Mouse (Mus musculus) forebrain, embryonic 16.5 days (tissue): ENCODE data around the gene Tmem117. TPM values are rescaled to one million over a fixed set of nuclear protein-coding genes. Genes with fewer than 3 reads are reported as not detected.

ENCODE experiments used
- ATAC-seq: fragments of 200-750 bp; cut with Nextera tagmentation; 2 replicates; pipeline ENCODE4 v1.8.0; 2017; ENCODE audit warnings: mild to moderate bottlenecking, moderate library complexity
- H3K27ac ChIP-seq: fragments of 300-500 bp; sonication (generic); 2 replicates; pipeline ENCODE4 v1.5.1; 2014; ENCODE audit warnings: low read length, control low read depth
- H3K27me3 ChIP-seq: fragments of 300-500 bp; sonication (generic); replicated peaks from 2 replicates; pipeline ENCODE4 v1.6.1; 2014; ENCODE audit warnings: low read length; ENCODE audit not compliant: control insufficient read depth, insufficient read depth
- H3K36me3 ChIP-seq: fragments of 300-500 bp; sonication (generic); 2 replicates; pipeline ENCODE4 v1.6.1; 2014; ENCODE audit not compliant: control insufficient read depth, insufficient read depth
- H3K4me1 ChIP-seq: fragments of 300-500 bp; sonication (generic); replicated peaks from 2 replicates; pipeline ENCODE4 v1.6.1; 2014; ENCODE audit warnings: low read length; ENCODE audit not compliant: control insufficient read depth, insufficient read depth
- H3K4me2 ChIP-seq: fragments of 300-500 bp; sonication (generic); 2 replicates; pipeline ENCODE4 v1.6.1; 2014; ENCODE audit warnings: mild to moderate bottlenecking, low read length, control low read depth
- H3K4me3 ChIP-seq: fragments of 300-500 bp; sonication (generic); replicated peaks from 2 replicates; pipeline ENCODE4 v1.5.1; 2014; ENCODE audit warnings: mild to moderate bottlenecking, low read length, control low read depth
- H3K9ac ChIP-seq: fragments of 300-500 bp; sonication (generic); replicated peaks from 2 replicates; pipeline ENCODE4 v1.6.1; 2014; ENCODE audit warnings: low read depth, low read length, control low read depth
- H3K9me3 ChIP-seq: fragments of 300-500 bp; sonication (generic); 2 replicates; pipeline ENCODE4 v1.6.1; 2016; ENCODE audit warnings: low read length; ENCODE audit not compliant: control insufficient read depth
- WGBS: fragments of 180-500 bp; shearing (Covaris S2); extraction: QIAGEN DNeasy Blood & Tissue Kit; methylation state at CpG from one replicate; pipeline ENCODE4 v1.1.7; 2014; 5-methylcytosine and 5-hydroxymethylcytosine counted together
- polyA plus RNA-seq: library from polyadenylated mRNA; unstranded; fragments of >200 nt; fragmentation: Nextera tagmentation; extraction: Ambion mirVana; gene quantifications from 2 replicates; pipeline ENCODE4 v1.2.1, GENCODE M21; 2015

Tmem117 gene
- polyA plus RNA-seq, 1 experiment from 2014 or later = 5.4 TPM

GRCm38 (mm10) chr15:94968403-94969180, 339.6 kb downstream of the Tmem117 start:
- ATAC-seq = 0 out of 2 replicates have a peak, but pooled peaks have one; percentile 33
- Histone ChIP-seq H3K27me3 (no peaks in the 10 kb centered on the region), H3K9me3 (no peaks in the 10 kb centered on the region), H3K36me3 (no peaks in the 10 kb centered on the region), H3K9ac (no peak overlapping the region), H3K4me3 (no peak overlapping the region), H3K4me2 (no peak overlapping the region), H3K4me1 (peaks cover 3% of the 10 kb centered on the region), H3K27ac (no peak overlapping the region)
- 26% methylated on average over 13 of the region's 13 CpGs for WGBS

- 83% methylated on average over 4 of the region's 4 CpGs for WGBS
- Histone ChIP-seq H3K4me1 (no peaks in the 10 kb centered on the region), H3K4me3 (no peak overlapping the region), H3K9ac (no peak overlapping the region), H3K4me2 (no peak overlapping the region), H3K27ac (no peak overlapping the region), H3K27me3 (no peaks in the 10 kb centered on the region), H3K36me3 (no peaks in the 10 kb centered on the region), H3K9me3 (no peaks in the 10 kb centered on the region)
- no peak for ATAC-seq
These were observed 352.8 kb downstream of the Tmem117 start for GRCm38 (mm10) chr15:94981798-94982197.

- H3K27ac ChIP-seq = no peak overlapping the region
- no peak for ATAC-seq
- no peaks in the 10 kb centered on the region for H3K27me3 ChIP-seq
- WGBS = 73% methylated on average over 9 of the region's 9 CpGs
- no peak overlapping the region for H3K9ac ChIP-seq
- no peaks in the 10 kb centered on the region for H3K36me3 ChIP-seq
- H3K9me3 ChIP-seq = no peaks in the 10 kb centered on the region
- no peak overlapping the region for H3K4me2 ChIP-seq
- H3K4me3 ChIP-seq = no peak overlapping the region
- no peaks in the 10 kb centered on the region for H3K4me1 ChIP-seq
These were observed 366.3 kb downstream of the Tmem117 start for GRCm38 (mm10) chr15:94995352-94995751.

GRCm38 (mm10) chr15:95005121-95005824, 376.2 kb downstream of the Tmem117 start:
- H3K27ac ChIP-seq = peak overlapping the region; percentile 81
- no peak overlapping the region; the same call in 1 of the 2 replicates for H3K4me2 ChIP-seq
- WGBS = 20% methylated on average over 8 of the region's 8 CpGs
- no peak overlapping the region for H3K9ac ChIP-seq
- ATAC-seq = peak; percentile 90
- peaks cover 14% of the 10 kb centered on the region for H3K4me1 ChIP-seq
- no peaks in the 10 kb centered on the region for H3K9me3 ChIP-seq
- no peaks in the 10 kb centered on the region for H3K36me3 ChIP-seq
- H3K4me3 ChIP-seq = no peak overlapping the region
- H3K27me3 ChIP-seq = no peaks in the 10 kb centered on the region

GRCm38 (mm10) chr15:95022251-95022650, 393.2 kb downstream of the Tmem117 start:
- no peak overlapping the region for H3K4me2 ChIP-seq
- H3K27ac ChIP-seq = no peak overlapping the region
- H3K4me1 ChIP-seq = no peaks in the 10 kb centered on the region
- no peak for ATAC-seq
- no peaks in the 10 kb centered on the region for H3K9me3 ChIP-seq
- no peak overlapping the region for H3K9ac ChIP-seq
- 73% methylated on average over 7 of the region's 7 CpGs for WGBS
- no peak overlapping the region for H3K4me3 ChIP-seq
- H3K36me3 ChIP-seq = no peaks in the 10 kb centered on the region
- no peaks in the 10 kb centered on the region for H3K27me3 ChIP-seq

- Histone ChIP-seq H3K4me3 (no peak overlapping the region), H3K9ac (no peak overlapping the region), H3K9me3 (no peaks in the 10 kb centered on the region), H3K36me3 (no peaks in the 10 kb centered on the region), H3K4me1 (peaks cover 4% of the 10 kb centered on the region; the same call in 1 of the 2 replicates), H3K27me3 (no peaks in the 10 kb centered on the region), H3K27ac (no peak overlapping the region), H3K4me2 (no peak overlapping the region)
- WGBS = 83% methylated on average over 6 of the region's 6 CpGs
- ATAC-seq = no peak
These were observed 395.4 kb downstream of the Tmem117 start for GRCm38 (mm10) chr15:95024401-95024800.

GRCm38 (mm10) chr15:95028862-95029486, 399.9 kb downstream of the Tmem117 start:
- peaks cover 8% of the 10 kb centered on the region; the same call in 1 of the 2 replicates for H3K4me1 ChIP-seq
- 20% methylated on average over 13 of the region's 13 CpGs for WGBS
- peak; percentile 80 for ATAC-seq
- no peak overlapping the region for H3K9ac ChIP-seq
- peak overlapping the region; percentile 2; the same call in 1 of the 2 replicates for H3K4me2 ChIP-seq
- no peaks in the 10 kb centered on the region for H3K36me3 ChIP-seq
- H3K27me3 ChIP-seq = no peaks in the 10 kb centered on the region
- H3K4me3 ChIP-seq = no peak overlapping the region
- no peaks in the 10 kb centered on the region for H3K9me3 ChIP-seq
- H3K27ac ChIP-seq = no peak overlapping the region; the same call in none of the 2 replicates

GRCm38 (mm10) chr15:95029487-95029875, 400.4 kb downstream of the Tmem117 start:
- Histone ChIP-seq H3K9me3 (no peaks in the 10 kb centered on the region), H3K36me3 (no peaks in the 10 kb centered on the region), H3K27ac (no peak overlapping the region; the same call in 1 of the 2 replicates), H3K27me3 (no peaks in the 10 kb centered on the region), H3K9ac (no peak overlapping the region), H3K4me2 (no peak overlapping the region), H3K4me3 (no peak overlapping the region), H3K4me1 (peaks cover 8% of the 10 kb centered on the region; the same call in 1 of the 2 replicates)
- WGBS = 38% methylated on average over 5 of the region's 5 CpGs
- ATAC-seq = no peak

- peaks cover 7% of the 10 kb centered on the region for H3K4me1 ChIP-seq
- H3K4me3 ChIP-seq = no peak overlapping the region
- no peaks in the 10 kb centered on the region for H3K36me3 ChIP-seq
- H3K27ac ChIP-seq = no peak overlapping the region
- no peaks in the 10 kb centered on the region for H3K27me3 ChIP-seq
- WGBS = 90% methylated on average over 9 of the region's 9 CpGs
- no peak for ATAC-seq
- H3K9me3 ChIP-seq = no peaks in the 10 kb centered on the region
- no peak overlapping the region for H3K9ac ChIP-seq
- H3K4me2 ChIP-seq = no peak overlapping the region
These were observed 413.4 kb downstream of the Tmem117 start for GRCm38 (mm10) chr15:95042437-95042836.
